Mouse (Mus musculus) G1E (cell line): ENCODE results near the gene 1700001K19Rik.

Experiments used
- CTCF ChIP-seq: IDR thresholded peaks from 2 replicates; pipeline ENCODE4 v1.5.1; 2012; ENCODE audit warnings: low read depth, low read length, inconsistent platforms, mixed read lengths
- GATA1 ChIP-seq: IDR thresholded peaks from 2 replicates; pipeline ENCODE4 v1.6.1; 2012; ENCODE audit warnings: borderline replicate concordance, low read length, inconsistent platforms, mixed read lengths
- GATA2 ChIP-seq: IDR thresholded peaks from 2 replicates; pipeline ENCODE4 v1.6.1; 2012; ENCODE audit warnings: low read depth, low read length, inconsistent platforms, borderline replicate concordance
- TAL1 ChIP-seq: conservative IDR thresholded peaks from 2 replicates; pipeline ENCODE4 v1.6.1; 2012; ENCODE audit warnings: low read depth, low read length, inconsistent platforms, mixed read lengths

GRCm38 (mm10) chr12:110630056-110630455 is 52.4 kb downstream of the 1700001K19Rik start:
- no peak for TF ChIP-seq CTCF
- no peak for TF ChIP-seq GATA2
- no peak for TF ChIP-seq TAL1
- TF ChIP-seq GATA1, result no peak
